Mouse (Mus musculus): Measurements from ENCODE around the gene Eid3. TPM values are rescaled to one million over a fixed set of nuclear protein-coding genes. Genes with fewer than 3 reads are reported as not detected.
A peak's percentile ranks its signal among the peaks of the same experiment; 100 is the strongest.

Eid3 gene
- polyA plus RNA-seq, 1 experiment from 2014 or later = 0.59 TPM

DNA sequence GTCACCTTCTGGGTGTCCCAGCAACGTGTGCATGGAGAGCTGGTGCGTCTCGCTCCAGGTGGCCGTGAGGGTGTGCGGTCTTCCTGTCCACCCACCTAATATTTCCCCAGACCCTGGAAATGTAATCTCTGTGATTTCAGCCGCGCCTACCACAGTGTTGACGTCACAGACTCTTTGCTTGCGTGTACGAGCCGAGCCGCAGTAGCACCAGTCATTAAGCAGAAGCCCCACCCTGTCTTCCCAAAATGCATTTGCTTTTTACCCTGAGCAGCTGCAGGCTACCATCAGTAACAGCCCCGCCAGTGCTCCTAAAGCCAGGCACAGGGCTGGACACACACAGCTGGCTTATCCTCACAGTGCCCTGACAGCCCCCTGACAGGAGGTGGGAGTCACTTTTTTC lies 31.5 kb downstream of the Eid3 start:
- 93% methylated on average over 13 of the region's 13 CpGs for WGBS
- peaks cover 41% of the 10 kb centered on the region for H3K36me3 ChIP-seq

DNA sequence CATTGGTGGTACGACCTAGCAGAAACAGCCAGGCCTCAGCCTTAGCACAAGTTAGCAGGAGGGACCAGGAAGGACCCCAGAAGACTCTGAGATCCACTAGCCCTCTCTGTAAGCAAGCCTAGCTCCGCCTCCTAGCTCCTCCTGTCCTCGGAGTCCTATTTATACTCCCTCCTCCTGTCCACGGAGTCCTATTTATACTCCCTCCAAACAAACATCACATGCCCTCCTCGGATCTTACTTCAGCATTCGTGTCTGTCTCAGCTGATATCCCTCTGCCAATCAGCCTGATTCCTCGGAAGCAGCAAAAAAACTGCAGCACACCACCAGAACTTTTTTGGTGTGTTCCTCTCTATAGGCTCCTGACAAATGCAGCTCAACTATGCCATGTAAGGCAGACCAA lies 32.5 kb downstream of the Eid3 start:
- ATAC-seq (ENCODE audit: low FRiP score) = no peak
- WGBS = 63% methylated on average over 7 of the region's 7 CpGs
- H3K27ac ChIP-seq = no peak overlapping the region
- no peak overlapping the region for H3K4me3 ChIP-seq
- H3K9ac ChIP-seq = no peak overlapping the region
- no peaks in the 10 kb centered on the region for H3K9me3 ChIP-seq (replicated peaks)
- peaks cover 33% of the 10 kb centered on the region for H3K36me3 ChIP-seq
- no peaks in the 10 kb centered on the region for H3K27me3 ChIP-seq
- H3K4me2 ChIP-seq (replicated peaks) = no peak overlapping the region
- peaks cover 16% of the 10 kb centered on the region for H3K4me1 ChIP-seq

More for the DNA sequence above, 31.5 kb downstream of the Eid3 start:
- Histone ChIP-seq H3K27ac (no peak overlapping the region), H3K4me3 (no peak overlapping the region), H3K9ac (no peak overlapping the region), H3K9me3 (replicated peaks) (no peaks in the 10 kb centered on the region), H3K27me3 (no peaks in the 10 kb centered on the region), H3K4me1 (peaks cover 24% of the 10 kb centered on the region), H3K4me2 (replicated peaks) (no peak overlapping the region)
- no peak for ATAC-seq (ENCODE audit: low FRiP score)

DNA sequence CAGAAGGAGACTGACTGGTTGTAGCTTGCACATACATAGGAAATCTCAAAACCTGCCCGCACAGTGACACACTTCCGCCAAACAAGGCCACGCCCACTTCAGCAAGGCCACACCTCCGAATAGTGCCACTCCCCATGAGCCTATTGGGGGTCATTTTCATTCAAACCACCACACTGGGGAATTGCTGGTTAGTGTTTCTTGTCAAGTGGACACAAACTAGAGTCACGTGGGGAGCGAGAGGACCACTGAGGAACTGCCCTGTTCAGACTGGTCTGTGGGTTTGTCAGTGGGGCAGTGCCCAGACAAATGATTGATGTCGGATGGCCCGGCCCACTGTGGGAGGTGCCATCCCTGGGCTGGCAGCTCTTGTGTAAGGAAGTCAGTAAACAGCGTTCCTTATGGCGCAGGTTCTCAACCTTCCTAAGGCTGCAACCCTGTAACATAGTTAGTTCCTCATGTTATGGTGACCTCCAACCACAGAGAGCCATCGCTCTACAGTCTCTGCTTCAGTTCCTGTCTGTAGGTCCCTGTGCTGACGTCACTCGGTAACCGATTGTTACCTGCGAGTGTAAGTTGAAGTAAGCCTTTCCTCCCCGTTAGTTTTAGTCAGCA lies 33.5 kb downstream of the Eid3 start:
- Histone ChIP-seq H3K4me2 (replicated peaks) (0 out of 2 replicates have a peak overlapping the region, but pooled peaks have one; percentile 7), H3K4me3 (no peak overlapping the region), H3K4me1 (peaks cover 16% of the 10 kb centered on the region), H3K27ac (no peak overlapping the region), H3K9ac (no peak overlapping the region), H3K9me3 (replicated peaks) (no peaks in the 10 kb centered on the region), H3K36me3 (peaks cover 33% of the 10 kb centered on the region), H3K27me3 (0 out of 2 replicates have a peak, but pooled peaks cover 4% of the 10 kb centered on the region)
- 50% methylated on average over 16 of the region's 16 CpGs for WGBS
- ATAC-seq (ENCODE audit: low FRiP score) = peak; percentile 59

GRCm38 (mm10) chr10:82900546-82900945 lies 34.1 kb downstream of the Eid3 start:
- 0 out of 2 replicates have a peak, but pooled peaks cover 4% of the 10 kb centered on the region for H3K27me3 ChIP-seq
- peak overlapping the region; percentile 7; the same call in 1 of the 2 replicates for H3K4me2 ChIP-seq (replicated peaks)
- no peak overlapping the region for H3K27ac ChIP-seq
- 12% methylated on average over 7 of the region's 7 CpGs for WGBS
- peaks cover 16% of the 10 kb centered on the region for H3K4me1 ChIP-seq
- peaks cover 26% of the 10 kb centered on the region for H3K36me3 ChIP-seq
- peak; percentile 27 for ATAC-seq (ENCODE audit: low FRiP score)
- no peak overlapping the region for H3K9ac ChIP-seq
- H3K4me3 ChIP-seq = no peak overlapping the region
- no peaks in the 10 kb centered on the region for H3K9me3 ChIP-seq (replicated peaks)

DNA sequence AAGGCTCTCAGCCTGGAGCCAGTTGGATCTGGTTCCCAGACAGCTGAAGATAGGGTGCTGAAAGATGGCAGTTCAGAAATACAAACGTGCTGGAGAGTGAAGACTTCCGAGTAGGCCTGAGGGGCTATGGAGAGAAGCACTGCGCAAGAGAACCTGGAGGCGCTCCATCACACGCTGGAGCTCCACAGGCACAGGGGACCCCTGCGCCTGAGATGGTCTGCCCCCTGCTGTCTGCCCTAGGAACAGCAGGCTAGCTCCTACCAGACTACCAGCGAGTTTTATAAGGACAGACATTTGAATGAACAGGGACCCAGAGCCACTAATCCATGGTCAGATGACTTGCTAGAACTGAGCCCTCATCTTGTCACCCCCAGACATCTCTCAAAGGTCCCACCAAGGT lies 35.0 kb downstream of the Eid3 start:
- Histone ChIP-seq H3K27ac (no peak overlapping the region), H3K4me1 (peaks cover 16% of the 10 kb centered on the region), H3K9me3 (replicated peaks) (no peaks in the 10 kb centered on the region), H3K36me3 (peaks cover 17% of the 10 kb centered on the region), H3K4me3 (no peak overlapping the region), H3K4me2 (replicated peaks) (no peak overlapping the region), H3K27me3 (0 out of 2 replicates have a peak, but pooled peaks cover 4% of the 10 kb centered on the region), H3K9ac (no peak overlapping the region)
- WGBS = 9% methylated on average over 7 of the region's 7 CpGs
- peak; percentile 57 for ATAC-seq (ENCODE audit: low FRiP score)

DNA sequence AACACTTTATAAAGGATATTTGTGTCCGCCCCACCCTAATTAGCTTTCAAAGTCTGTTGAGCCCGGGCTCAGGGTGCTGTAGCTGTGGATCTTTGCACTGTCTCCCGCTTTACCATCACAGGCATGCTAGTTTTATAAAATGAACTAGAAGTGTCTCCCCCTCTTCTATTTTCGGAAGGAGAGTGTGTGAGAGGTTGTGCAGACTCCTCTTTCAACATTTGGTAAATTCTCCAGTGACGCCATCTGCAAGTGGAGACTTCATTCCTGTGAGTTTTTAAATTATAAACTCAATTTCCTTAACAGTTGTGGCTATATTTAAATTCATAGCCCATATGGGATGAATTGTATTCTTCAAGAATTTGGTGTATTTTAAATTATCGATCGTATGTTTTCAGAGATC lies 42.1 kb downstream of the Eid3 start:
- Histone ChIP-seq H3K9ac (no peak overlapping the region), H3K27ac (no peak overlapping the region), H3K4me1 (no peaks in the 10 kb centered on the region), H3K27me3 (0 out of 2 replicates have a peak, but pooled peaks cover 4% of the 10 kb centered on the region), H3K4me3 (no peak overlapping the region), H3K4me2 (replicated peaks) (no peak overlapping the region), H3K36me3 (no peaks in the 10 kb centered on the region), H3K9me3 (replicated peaks) (no peaks in the 10 kb centered on the region)
- WGBS = 88% methylated on average over 7 of the region's 7 CpGs
- ATAC-seq (ENCODE audit: low FRiP score) = no peak

GRCm38 (mm10) chr10:82909382-82909781 lies 43.0 kb downstream of the Eid3 start:
- Histone ChIP-seq H3K27me3 (0 out of 2 replicates have a peak, but pooled peaks cover 1% of the 10 kb centered on the region), H3K9ac (no peak overlapping the region), H3K36me3 (no peaks in the 10 kb centered on the region), H3K27ac (no peak overlapping the region), H3K9me3 (replicated peaks) (no peaks in the 10 kb centered on the region), H3K4me1 (no peaks in the 10 kb centered on the region), H3K4me2 (replicated peaks) (peak overlapping the region; percentile 24; the same call in 1 of the 2 replicates), H3K4me3 (no peak overlapping the region)
- ATAC-seq (ENCODE audit: low FRiP score) = peak; percentile 46; the same call in 1 of the 2 replicates
- 12% methylated on average over 9 of the region's 9 CpGs for WGBS

DNA sequence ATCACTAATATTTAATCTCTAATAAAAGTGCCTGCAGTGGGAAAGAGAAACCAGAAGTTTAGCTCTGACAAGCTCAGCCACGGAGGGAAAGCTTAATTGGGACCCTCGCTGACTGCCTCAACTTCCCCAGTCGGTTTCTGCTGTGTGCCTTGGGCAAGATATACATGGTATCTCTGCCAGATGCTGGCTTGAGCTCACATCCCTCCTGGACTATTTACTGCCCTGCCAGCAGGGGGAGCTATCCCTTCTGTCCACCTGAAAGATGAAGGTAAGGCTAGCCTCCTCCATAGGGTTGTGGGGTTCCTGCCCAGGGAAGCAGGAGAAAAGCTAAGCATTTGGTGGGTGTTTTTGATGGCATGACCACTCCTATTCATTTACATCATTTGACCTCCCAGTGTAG lies 43.8 kb downstream of the Eid3 start:
- ATAC-seq (ENCODE audit: low FRiP score) = no peak
- Histone ChIP-seq H3K9ac (no peak overlapping the region), H3K4me1 (no peaks in the 10 kb centered on the region), H3K36me3 (no peaks in the 10 kb centered on the region), H3K27ac (no peak overlapping the region), H3K27me3 (no peaks in the 10 kb centered on the region), H3K4me3 (no peak overlapping the region), H3K9me3 (replicated peaks) (no peaks in the 10 kb centered on the region), H3K4me2 (replicated peaks) (no peak overlapping the region)
- WGBS = 90% methylated on average over 3 of the region's 3 CpGs

GRCm38 (mm10) chr10:82913238-82913637 lies 46.8 kb downstream of the Eid3 start:
- Histone ChIP-seq H3K27ac (no peak overlapping the region), H3K4me1 (no peaks in the 10 kb centered on the region), H3K4me2 (replicated peaks) (no peak overlapping the region), H3K9ac (no peak overlapping the region), H3K9me3 (replicated peaks) (no peaks in the 10 kb centered on the region), H3K36me3 (no peaks in the 10 kb centered on the region), H3K27me3 (no peaks in the 10 kb centered on the region), H3K4me3 (no peak overlapping the region)
- no peak for ATAC-seq (ENCODE audit: low FRiP score)
- 83% methylated on average over 4 of the region's 4 CpGs for WGBS

DNA sequence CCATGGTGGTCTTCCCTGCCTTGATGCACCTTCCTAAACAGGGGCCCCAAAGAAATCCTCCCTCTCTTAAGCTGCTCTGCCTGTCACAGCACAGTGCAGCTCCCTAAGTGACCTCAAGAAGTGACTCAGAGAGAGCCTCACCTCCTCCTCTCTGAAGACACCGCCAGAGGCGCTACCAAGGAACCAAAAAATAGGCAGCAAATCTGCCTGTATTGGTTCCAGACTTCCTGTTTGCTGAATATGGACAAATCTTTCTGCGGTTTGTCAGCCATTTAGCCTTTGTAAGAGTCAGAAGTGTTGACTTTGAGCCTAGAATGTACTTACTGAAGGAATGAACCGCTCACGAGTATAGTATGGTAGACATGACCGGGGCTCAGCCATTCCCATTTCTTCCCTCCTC lies 47.3 kb downstream of the Eid3 start:
- ATAC-seq (ENCODE audit: low FRiP score) = no peak
- Histone ChIP-seq H3K27me3 (no peaks in the 10 kb centered on the region), H3K4me3 (no peak overlapping the region), H3K27ac (no peak overlapping the region), H3K4me2 (replicated peaks) (no peak overlapping the region), H3K9ac (no peak overlapping the region), H3K4me1 (no peaks in the 10 kb centered on the region), H3K9me3 (replicated peaks) (no peaks in the 10 kb centered on the region), H3K36me3 (no peaks in the 10 kb centered on the region)
- 90% methylated on average over 6 of the region's 6 CpGs for WGBS

Other genes with a start within 250 kb of the Eid3 start
- 31.0 and 31.2 TPM in 2 replicates for gene 1190007I07Rik, start 243.4 kb upstream of the Eid3 start, polyA plus RNA-seq (2016; fragmentation: Nextera tagmentation; extraction: Ambion mirVana)
- 247 and 255 TPM in 2 replicates for gene Tdg, start 236.8 kb upstream of the Eid3 start, polyA plus RNA-seq (2016; fragmentation: Nextera tagmentation; extraction: Ambion mirVana)
- gene Glt8d2, start 176.0 kb upstream of the Eid3 start, polyA plus RNA-seq (2016; fragmentation: Nextera tagmentation; extraction: Ambion mirVana) = 6.1 and 7.6 TPM in 2 replicates
- gene Hcfc2, start 170.5 kb upstream of the Eid3 start, polyA plus RNA-seq (2016; fragmentation: Nextera tagmentation; extraction: Ambion mirVana) = 49.0 and 50.1 TPM in 2 replicates
- 54.9 and 59.2 TPM in 2 replicates for gene Nfyb, start 102.5 kb upstream of the Eid3 start, polyA plus RNA-seq (2016; fragmentation: Nextera tagmentation; extraction: Ambion mirVana)
- 155 TPM in 2 replicates for gene Txnrd1, start 32.7 kb upstream of the Eid3 start, polyA plus RNA-seq (2016; fragmentation: Nextera tagmentation; extraction: Ambion mirVana)
- gene Chst11, start 118.9 kb downstream of the Eid3 start, polyA plus RNA-seq (2016; fragmentation: Nextera tagmentation; extraction: Ambion mirVana) = 2.5 and 2.7 TPM in 2 replicates